Mouse (Mus musculus) megakaryocyte, adult 5-6 weeks (primary cell): Measurements from ENCODE around the gene Kcnh2. TPM values are rescaled to one million over a fixed set of nuclear protein-coding genes. Genes with fewer than 3 reads are reported as not detected.

ENCODE experiments used
- ATAC-seq: 2 replicates; pipeline ENCODE4 v1.8.0; 2016; ENCODE audit warnings: mild to moderate bottlenecking, inconsistent platforms; ENCODE audit not compliant: poor library complexity, severe bottlenecking
- total RNA-seq, 2 experiments: library from RNA; stranded (forward) in 1 of 2; stranded (reverse) in 1 of 2; fragments of 153-499, 151-499 nt in 1 of 2; fragments of 221-1000, 200-1000 nt in 1 of 2; gene quantifications; 2 replicates each; pipeline versions ENCODE4 v1.2.3 to v1.2.4; 2015 to 2017

Kcnh2 gene
- total RNA-seq, 2 experiments from 2014 or later: not detected

GRCm38 (mm10) chr5:24379501-24379900 lies 28.1 kb upstream of the Kcnh2 start:
- ATAC-seq: no peak

DNA sequence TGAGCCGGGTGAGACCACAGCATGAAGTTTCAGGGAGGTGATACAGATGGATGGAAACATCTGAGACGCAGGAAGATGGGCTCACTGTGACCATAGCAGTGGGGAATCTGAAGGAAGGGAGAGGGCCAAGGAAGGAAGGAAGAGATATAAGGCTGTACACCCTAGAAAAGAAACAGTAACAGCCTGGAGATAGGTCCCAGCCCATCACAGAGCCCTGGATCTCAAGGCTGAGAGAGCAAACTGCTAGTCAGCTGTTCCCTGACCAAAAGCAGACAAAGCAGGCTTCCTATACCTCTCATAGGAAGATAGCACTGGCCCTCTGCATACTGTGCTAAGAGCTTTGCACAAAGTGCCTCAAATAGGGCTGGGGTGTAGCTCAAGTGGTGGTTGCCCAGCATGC lies 27.3 kb upstream of the Kcnh2 start:
- no peak for ATAC-seq

- no peak for ATAC-seq
These were observed 23.4 kb upstream of the Kcnh2 start for GRCm38 (mm10) chr5:24374666-24375328.

- no peak for ATAC-seq
These were observed 22.8 kb upstream of the Kcnh2 start for GRCm38 (mm10) chr5:24374216-24374615.

DNA sequence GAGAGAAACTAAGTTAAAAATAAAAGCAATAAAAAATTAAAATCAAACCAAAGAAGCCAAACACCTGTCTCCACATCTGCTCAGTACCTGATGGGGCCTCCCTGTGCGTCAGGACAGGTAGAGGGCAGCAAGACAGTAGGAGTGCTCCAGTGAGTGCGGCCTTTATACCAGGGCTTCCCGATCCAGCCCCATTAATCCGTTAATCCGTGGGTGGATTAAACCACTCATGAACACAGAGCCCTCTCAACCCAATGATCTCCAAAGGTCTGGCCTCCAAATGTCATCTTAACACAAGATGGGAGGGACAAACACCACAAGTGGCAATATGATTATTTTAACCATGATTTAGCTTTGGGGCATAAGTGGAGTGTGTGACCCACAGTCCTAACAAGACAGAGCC lies 22.4 kb upstream of the Kcnh2 start:
- no peak for ATAC-seq

DNA sequence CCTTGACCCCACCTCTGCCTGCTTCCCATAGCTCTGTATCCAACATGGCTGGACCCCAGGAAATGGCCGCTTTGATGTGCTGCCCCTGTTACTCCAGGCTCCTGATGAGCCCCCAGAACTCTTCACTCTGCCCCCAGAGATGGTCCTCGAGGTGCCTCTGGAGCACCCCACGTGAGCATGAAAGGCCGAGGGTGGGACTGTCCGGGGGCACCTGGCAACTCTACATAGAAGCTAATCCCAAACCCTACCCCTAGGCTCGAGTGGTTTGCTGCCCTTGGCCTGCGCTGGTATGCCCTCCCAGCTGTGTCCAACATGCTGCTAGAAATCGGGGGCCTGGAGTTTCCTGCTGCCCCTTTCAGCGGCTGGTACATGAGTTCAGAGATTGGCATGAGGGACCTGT lies 18.4 kb upstream of the Kcnh2 start:
- no peak for ATAC-seq

DNA sequence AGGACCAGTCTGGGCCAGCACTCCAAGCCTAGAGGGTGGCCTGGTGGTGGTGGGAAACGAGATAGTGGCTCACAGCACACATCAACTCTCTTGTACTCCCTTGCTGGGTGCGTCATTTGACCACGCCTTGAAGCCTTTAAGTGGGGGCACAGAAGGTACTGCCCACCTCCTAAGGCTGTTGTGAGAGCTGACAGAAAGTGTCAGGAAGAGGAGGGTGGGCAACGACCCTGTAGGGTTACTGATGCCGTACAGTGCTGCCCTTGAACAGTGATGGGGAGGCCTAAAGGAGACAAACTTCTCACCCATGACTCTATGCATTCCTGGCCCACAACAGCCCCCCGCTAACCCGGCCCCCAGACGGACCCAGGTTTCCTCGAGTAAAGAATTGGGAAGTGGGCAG lies 15.0 kb upstream of the Kcnh2 start:
- no peak for ATAC-seq

- no peak for ATAC-seq
These were observed 14.1 kb upstream of the Kcnh2 start for GRCm38 (mm10) chr5:24365528-24365927.

GRCm38 (mm10) chr5:24364963-24365362 lies 13.6 kb upstream of the Kcnh2 start:
- no peak for ATAC-seq

GRCm38 (mm10) chr5:24364508-24364907 lies 13.1 kb upstream of the Kcnh2 start, which contains the start of gene Nos3:
TSS of gene Nos3 (plus strand) at chr5:24364810.
- no peak for ATAC-seq

DNA sequence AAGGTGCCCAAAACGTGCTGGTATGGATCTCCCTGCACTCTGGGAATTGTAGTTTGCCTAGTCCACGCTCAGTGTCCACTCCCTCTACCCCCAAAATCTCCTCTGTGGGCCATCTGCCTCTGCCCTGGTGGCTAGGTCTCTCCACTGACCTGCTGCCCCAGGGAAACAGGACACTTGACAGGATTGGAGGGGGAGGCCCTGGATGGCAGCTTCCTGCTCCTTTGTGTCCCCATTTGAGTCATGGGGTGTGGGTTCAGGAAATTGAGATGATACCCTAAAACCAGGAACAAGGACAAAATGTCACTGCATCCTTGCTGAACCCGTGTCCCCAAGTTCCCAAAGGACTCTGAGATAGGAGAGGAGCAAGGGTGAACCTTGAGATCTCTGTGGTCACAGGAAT lies 12.7 kb upstream of the Kcnh2 start:
- no peak for ATAC-seq

- ATAC-seq: no peak
These were observed 12.1 kb upstream of the Kcnh2 start for GRCm38 (mm10) chr5:24363467-24363866.

DNA sequence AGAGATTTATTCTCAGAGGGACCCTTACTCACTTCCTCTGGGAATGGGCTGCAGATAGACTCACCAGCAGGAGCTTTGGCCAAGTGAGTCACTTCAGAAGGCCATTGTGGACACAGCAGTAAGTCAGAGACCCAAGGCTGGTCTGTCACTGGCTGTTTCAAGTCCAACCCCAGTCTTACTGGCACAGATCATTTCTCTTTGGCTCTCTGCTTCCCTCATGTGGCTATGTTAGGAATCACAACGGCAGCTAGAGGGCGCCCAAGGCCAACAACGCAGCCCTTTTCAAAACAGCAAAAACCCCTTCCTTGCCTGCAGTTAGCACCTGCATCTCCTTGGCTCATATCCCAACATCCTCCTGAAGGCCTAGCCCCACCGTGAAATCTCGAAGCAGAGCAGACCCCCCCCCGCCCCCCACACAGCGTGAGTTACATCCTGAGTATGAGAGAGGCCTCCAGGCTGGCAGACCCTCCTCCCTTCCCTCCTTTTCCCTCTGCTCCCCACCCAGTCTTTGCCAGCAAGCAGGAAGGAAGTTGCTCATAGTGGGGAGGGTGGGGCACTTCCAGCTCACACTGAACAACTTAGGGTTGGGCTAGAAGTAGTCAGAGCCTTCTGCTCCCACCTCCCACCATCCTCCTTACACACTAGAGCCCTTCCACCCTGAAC lies 9.5 kb upstream of the Kcnh2 start:
- ATAC-seq: peak; percentile 88

DNA sequence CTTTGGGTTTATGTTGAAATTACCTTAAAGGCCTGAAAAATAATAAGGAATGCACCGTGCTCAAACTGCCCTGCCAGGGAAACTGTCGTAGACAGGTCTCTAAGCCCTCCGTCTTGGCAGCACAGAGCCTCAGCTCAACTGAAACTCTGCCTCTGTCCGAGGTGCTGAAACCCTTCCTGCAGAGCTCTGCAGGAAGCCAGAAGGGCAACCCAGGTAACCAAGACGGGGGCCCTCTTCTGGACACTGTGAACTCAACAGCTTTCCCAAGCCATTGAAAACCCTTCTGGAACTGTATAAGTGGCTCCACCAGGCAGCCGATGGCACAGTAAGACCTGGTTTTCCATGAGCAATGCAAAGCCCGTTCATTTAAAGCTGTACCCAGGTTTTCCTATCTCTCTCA lies 6.1 kb upstream of the Kcnh2 start:
- ATAC-seq: peak; percentile 63

DNA sequence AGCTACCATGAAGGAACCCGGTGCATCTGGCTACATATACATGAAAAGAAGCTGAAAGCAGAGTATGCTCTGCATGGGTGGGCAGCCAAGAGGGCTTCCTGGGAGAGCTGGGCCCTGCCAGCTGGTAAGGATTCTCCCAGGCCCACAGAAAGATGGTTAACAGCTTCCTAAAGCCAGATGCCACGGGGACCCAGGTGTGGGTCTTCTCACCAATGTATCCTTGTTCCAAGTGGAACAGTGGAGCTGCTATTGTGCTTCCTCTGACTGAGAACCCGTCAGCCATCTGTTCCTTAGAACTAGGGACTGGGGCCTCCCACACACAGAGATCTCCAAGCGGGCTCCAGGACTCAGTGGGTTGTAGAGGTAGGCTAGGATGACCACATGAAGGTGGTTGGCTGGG lies 5.4 kb upstream of the Kcnh2 start:
- ATAC-seq: no peak

- no peak for ATAC-seq
These were observed 1.9 kb upstream of the Kcnh2 start for GRCm38 (mm10) chr5:24353327-24353726.

DNA sequence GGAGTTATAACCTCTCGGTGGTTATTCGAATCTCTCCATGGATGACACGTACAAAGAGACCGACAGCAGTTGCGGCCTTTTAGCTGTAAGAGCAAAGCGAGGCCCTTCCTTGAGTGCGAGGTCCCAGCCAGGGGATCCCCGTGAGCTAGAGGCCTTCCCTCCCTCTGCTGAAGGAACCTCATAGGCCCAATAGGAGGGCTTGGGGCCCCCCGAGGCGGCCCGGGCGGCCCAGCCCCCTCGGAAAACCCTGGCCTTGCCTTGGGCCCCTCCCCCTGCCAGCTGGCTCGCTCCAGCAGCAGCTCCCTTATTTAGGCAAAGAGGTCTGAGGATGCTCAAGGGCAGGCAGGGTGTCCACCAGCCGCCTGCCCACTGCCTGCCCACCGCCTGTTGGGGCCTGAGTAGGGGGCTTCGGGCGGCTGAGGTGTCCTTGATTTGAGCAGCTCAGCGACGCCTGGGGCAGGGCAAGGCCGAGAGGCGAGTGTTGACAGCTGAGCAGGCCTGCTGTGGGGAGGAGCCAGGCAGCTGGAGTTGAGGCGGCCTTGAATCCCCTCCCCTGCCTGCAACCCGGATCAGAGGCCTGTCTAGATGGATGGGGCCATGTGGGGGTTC lies 951 bp upstream of the Kcnh2 start:
- ATAC-seq: no peak

GRCm38 (mm10) chr5:24351701-24352171 lies 332 bp upstream of the Kcnh2 start:
- ATAC-seq: no peak

DNA sequence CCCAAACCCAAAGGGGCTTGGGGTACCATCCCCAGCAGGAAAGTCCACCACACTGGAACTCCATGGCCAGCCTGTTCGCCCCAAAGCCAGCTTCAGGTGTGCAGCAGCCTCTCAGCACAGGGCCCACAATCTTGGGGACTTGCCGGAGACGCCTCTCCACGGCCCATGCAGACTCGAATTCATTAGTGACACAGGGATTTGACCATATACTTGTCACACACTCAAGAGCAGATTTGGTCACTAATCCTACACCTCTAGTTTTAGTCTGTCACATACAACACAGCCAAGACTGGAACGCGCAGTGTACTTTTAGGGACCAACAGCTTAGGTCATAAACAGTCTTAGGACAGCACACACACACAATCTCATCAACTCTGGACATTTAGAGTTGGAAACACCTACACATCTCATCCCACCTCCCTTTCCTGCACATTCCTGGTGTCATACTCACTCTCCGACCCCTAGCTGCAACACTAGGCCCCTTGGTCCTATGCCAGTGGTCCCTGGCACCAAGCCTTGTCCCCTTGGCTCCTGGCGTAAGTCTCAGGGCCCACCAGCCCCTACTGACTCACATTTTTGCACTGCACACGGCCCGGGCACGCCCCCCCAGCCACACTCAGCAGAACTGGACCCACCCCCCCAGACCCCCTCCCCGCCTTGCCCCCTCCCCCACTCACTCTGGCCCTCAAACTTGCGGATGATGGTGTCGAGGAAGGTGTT lies 713 bp downstream of the Kcnh2 start:
- no peak for ATAC-seq

DNA sequence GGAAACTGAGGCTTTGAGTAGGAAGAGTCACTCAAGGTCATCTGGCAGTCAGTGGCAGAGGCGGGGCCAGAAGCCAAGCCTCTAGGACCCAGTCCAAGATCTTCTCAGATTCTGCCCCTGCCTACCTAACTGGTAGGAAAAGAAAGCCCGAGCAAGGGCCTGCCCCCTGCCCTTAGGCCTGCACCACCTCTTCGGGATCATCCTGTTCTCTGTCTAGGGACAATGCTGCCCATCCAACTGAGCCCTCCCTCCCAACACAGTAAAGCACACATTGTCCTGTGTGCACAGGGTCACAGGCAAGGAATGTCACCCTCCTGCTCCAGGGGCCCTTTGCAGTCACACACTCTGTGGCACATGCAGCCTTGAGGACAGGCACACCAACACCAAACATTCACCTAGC lies 1.3 kb downstream of the Kcnh2 start:
- ATAC-seq: no peak

GRCm38 (mm10) chr5:24348546-24348945 lies 2.9 kb downstream of the Kcnh2 start:
- ATAC-seq: no peak

- ATAC-seq: peak; percentile 81
These were observed 3.3 kb downstream of the Kcnh2 start for GRCm38 (mm10) chr5:24348128-24348527.
